Mouse (Mus musculus) heart, embryonic 15.5 days (tissue): ENCODE data around the gene Gja5. TPM values are rescaled to one million over a fixed set of nuclear protein-coding genes. Genes with fewer than 3 reads are reported as not detected.
A peak's percentile ranks its signal among the peaks of the same experiment; 100 is the strongest.
"Not testable (repeated sequence)": the region's sequence is repeated elsewhere in the genome, so short reads cannot be mapped to it uniquely, and the experiment has no call there.

ENCODE experiments used
- ATAC-seq: fragments of 200-750 bp; cut with Nextera tagmentation; replicated peaks from 2 replicates; pipeline ENCODE4 v1.8.0; 2017; ENCODE audit warnings: low read depth, moderate TSS enrichment; ENCODE audit not compliant: insufficient number of reproducible peaks, insufficient read depth, low FRiP score
- H3K27ac ChIP-seq: fragments of 300-500 bp; sonication (generic); 2 replicates; pipeline ENCODE4 v1.5.1; 2015; ENCODE audit warnings: mild to moderate bottlenecking, inconsistent platforms
- H3K27me3 ChIP-seq: fragments of 300-500 bp; sonication (generic); 2 replicates; pipeline ENCODE4 v1.6.1; 2015; ENCODE audit warnings: inconsistent platforms
- H3K36me3 ChIP-seq: fragments of 300-500 bp; sonication (generic); 2 replicates; pipeline ENCODE4 v1.6.1; 2015; ENCODE audit warnings: mild to moderate bottlenecking, inconsistent platforms
- H3K4me1 ChIP-seq: fragments of 300-500 bp; sonication (generic); replicated peaks from 2 replicates; pipeline ENCODE4 v1.6.1; 2015; ENCODE audit warnings: inconsistent platforms
- H3K4me2 ChIP-seq: fragments of 300-500 bp; sonication (generic); 2 replicates; pipeline ENCODE4 v1.6.1; 2015; ENCODE audit warnings: inconsistent platforms, mild to moderate bottlenecking, moderate library complexity
- H3K4me3 ChIP-seq: fragments of 300-500 bp; sonication (generic); 2 replicates; pipeline ENCODE4 v1.5.1; 2015; ENCODE audit warnings: mild to moderate bottlenecking, inconsistent platforms
- H3K9ac ChIP-seq: fragments of 300-500 bp; sonication (generic); 2 replicates; pipeline ENCODE4 v1.6.1; 2015; ENCODE audit warnings: mild to moderate bottlenecking, inconsistent platforms
- H3K9me3 ChIP-seq: fragments of 300-500 bp; sonication (generic); replicated peaks from 2 replicates; pipeline ENCODE4 v1.6.1; 2016; ENCODE audit warnings: inconsistent platforms
- WGBS: fragments of 180-500 bp; shearing (Covaris S2); methylation state at CpG from one replicate; pipeline ENCODE4 v1.1.7; 2015; ENCODE audit warnings: mixed read lengths; 5-methylcytosine and 5-hydroxymethylcytosine counted together
- polyA plus RNA-seq: library from polyadenylated mRNA; unstranded; fragments of >200 nt; fragmentation: Nextera tagmentation; extraction: Ambion mirVana; gene quantifications from 2 replicates; pipeline ENCODE4 v1.2.1, GENCODE M21; 2015

Gene Gja5
- polyA plus RNA-seq, 1 experiment from 2014 or later: 78.7 TPM

DNA sequence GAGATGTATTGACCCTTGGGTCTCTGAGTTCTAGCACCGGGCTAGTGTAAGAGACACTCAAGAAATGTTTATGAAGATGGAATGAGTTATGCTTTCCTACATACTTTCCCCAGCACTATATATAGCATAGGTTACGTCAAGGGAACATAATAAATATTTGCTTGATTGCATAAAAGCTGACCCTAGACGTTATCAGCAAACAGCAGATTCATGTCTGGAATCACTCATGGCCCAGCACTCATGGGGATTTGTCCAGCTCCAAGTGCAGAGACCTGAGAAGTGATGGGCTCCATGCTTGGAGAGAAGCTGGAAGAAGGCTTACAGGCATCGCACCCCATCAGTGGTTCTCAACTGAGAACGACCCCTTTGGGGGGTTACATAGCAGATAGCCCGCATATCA, 135.2 kb downstream of the Gja5 start:
- Histone ChIP-seq H3K4me3 (no peak overlapping the region), H3K27ac (peak overlapping the region; percentile 10), H3K9me3 (no peaks in the 10 kb centered on the region), H3K27me3 (no peaks in the 10 kb centered on the region), H3K9ac (no peak overlapping the region), H3K4me1 (peaks cover 43% of the 10 kb centered on the region), H3K4me2 (no peak overlapping the region), H3K36me3 (0 out of 2 replicates have a peak, but pooled peaks cover 4% of the 10 kb centered on the region)
- 0 out of 2 replicates have a peak, but pooled peaks have one; percentile 37 for ATAC-seq
- 40% methylated on average over 6 of the region's 6 CpGs for WGBS

DNA sequence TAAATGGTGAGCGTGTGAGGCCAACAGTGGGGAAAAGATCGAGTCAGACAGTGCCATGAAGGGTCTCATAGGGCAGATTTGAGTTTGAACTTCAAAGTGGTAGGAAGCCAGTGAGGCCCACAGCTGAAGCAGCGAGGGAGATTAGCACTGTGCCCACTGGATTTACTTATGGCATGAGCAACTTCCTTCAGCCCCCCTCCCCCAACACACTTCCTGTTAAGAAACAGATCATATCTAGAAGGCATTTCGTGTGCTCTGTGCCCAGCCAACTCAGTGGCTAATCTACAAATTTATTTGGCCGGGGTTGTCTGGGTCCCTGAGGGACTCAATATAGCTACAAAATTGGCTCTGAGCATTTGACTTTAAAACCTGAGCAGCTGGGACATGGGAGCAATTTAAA, 139.7 kb downstream of the Gja5 start:
- H3K27ac ChIP-seq: peak overlapping the region; percentile 25; the same call in 1 of the 2 replicates
- no peaks in the 10 kb centered on the region for H3K27me3 ChIP-seq
- H3K36me3 ChIP-seq: peaks cover 11% of the 10 kb centered on the region; the same call in 1 of the 2 replicates
- H3K4me1 ChIP-seq: peaks cover 30% of the 10 kb centered on the region
- no peaks in the 10 kb centered on the region for H3K9me3 ChIP-seq
- H3K9ac ChIP-seq: no peak overlapping the region
- H3K4me3 ChIP-seq: no peak overlapping the region
- H3K4me2 ChIP-seq: no peak overlapping the region
- 38% methylated on average over 5 of the region's 5 CpGs for WGBS
- no peak for ATAC-seq

GRCm38 (mm10) chr3:97047757-97048156, 143.3 kb downstream of the Gja5 start:
- Histone ChIP-seq H3K27me3 (no peaks in the 10 kb centered on the region), H3K9me3 (no peaks in the 10 kb centered on the region), H3K27ac (no peak overlapping the region), H3K4me2 (no peak overlapping the region), H3K9ac (no peak overlapping the region), H3K36me3 (peaks cover 7% of the 10 kb centered on the region; the same call in 1 of the 2 replicates), H3K4me1 (peaks cover 35% of the 10 kb centered on the region), H3K4me3 (no peak overlapping the region)
- ATAC-seq: no peak
- 86% methylated on average over 4 of the region's 4 CpGs for WGBS

GRCm38 (mm10) chr3:97048360-97048759, 143.9 kb downstream of the Gja5 start:
- no peak overlapping the region for H3K4me2 ChIP-seq
- H3K27ac ChIP-seq: no peak overlapping the region
- H3K9me3 ChIP-seq: no peaks in the 10 kb centered on the region
- no peak for ATAC-seq
- H3K36me3 ChIP-seq: peaks cover 7% of the 10 kb centered on the region; the same call in 1 of the 2 replicates
- H3K9ac ChIP-seq: no peak overlapping the region
- no peaks in the 10 kb centered on the region for H3K27me3 ChIP-seq
- peaks cover 36% of the 10 kb centered on the region for H3K4me1 ChIP-seq
- H3K4me3 ChIP-seq: no peak overlapping the region

DNA sequence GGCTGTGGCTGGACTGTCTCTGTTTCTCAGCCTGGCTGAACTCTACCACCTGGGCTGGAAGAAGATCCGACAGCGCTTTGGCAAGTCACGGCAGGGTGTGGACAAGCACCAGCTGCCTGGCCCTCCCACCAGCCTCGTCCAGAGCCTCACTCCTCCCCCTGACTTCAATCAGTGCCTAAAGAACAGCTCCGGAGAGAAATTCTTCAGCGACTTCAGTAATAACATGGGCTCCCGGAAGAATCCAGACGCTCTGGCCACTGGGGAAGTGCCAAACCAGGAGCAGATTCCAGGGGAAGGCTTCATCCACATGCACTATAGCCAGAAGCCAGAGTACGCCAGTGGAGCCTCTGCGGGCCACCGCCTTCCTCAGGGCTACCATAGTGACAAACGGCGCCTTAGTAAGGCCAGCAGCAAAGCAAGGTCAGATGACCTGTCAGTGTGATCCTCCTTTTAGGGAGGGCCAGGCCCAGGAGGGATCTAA, 146.8 kb downstream of the Gja5 start:
- H3K9ac ChIP-seq: no peak overlapping the region
- 0 out of 2 replicates have a peak, but pooled peaks have one; percentile 45 for ATAC-seq
- peaks cover 7% of the 10 kb centered on the region; the same call in 1 of the 2 replicates for H3K36me3 ChIP-seq
- H3K27me3 ChIP-seq: no peaks in the 10 kb centered on the region
- peak overlapping the region; percentile 52 for H3K27ac ChIP-seq
- peak overlapping the region; percentile 30 for H3K4me2 ChIP-seq
- no peaks in the 10 kb centered on the region for H3K9me3 ChIP-seq
- WGBS: 25% methylated on average over 13 of the region's 13 CpGs
- H3K4me1 ChIP-seq: peaks cover 21% of the 10 kb centered on the region
- H3K4me3 ChIP-seq: no peak overlapping the region

- Histone ChIP-seq H3K9ac (no peak overlapping the region), H3K4me3 (no peak overlapping the region), H3K4me1 (peaks cover 21% of the 10 kb centered on the region), H3K27me3 (no peaks in the 10 kb centered on the region), H3K4me2 (no peak overlapping the region), H3K9me3 (no peaks in the 10 kb centered on the region), H3K36me3 (peaks cover 7% of the 10 kb centered on the region; the same call in 1 of the 2 replicates), H3K27ac (0 out of 2 replicates have a peak overlapping the region, but pooled peaks have one; percentile 52)
- WGBS: 48% methylated on average over 8 of the region's 8 CpGs
- ATAC-seq: no peak
Observed at GRCm38 (mm10) chr3:97052069-97052799, 147.7 kb downstream of the Gja5 start.

GRCm38 (mm10) chr3:97058704-97059103, 154.2 kb downstream of the Gja5 start:
- ATAC-seq: no peak
- H3K27ac ChIP-seq: no peak overlapping the region
- H3K4me1 ChIP-seq: peaks cover 14% of the 10 kb centered on the region; the same call in 1 of the 2 replicates
- no peak overlapping the region for H3K4me2 ChIP-seq
- no peak overlapping the region for H3K9ac ChIP-seq
- H3K9me3 ChIP-seq: no peaks in the 10 kb centered on the region
- 82% methylated on average over 5 of the region's 5 CpGs for WGBS
- no peaks in the 10 kb centered on the region for H3K27me3 ChIP-seq
- H3K36me3 ChIP-seq: no peaks in the 10 kb centered on the region
- H3K4me3 ChIP-seq: no peak overlapping the region

GRCm38 (mm10) chr3:97060119-97060518, 155.6 kb downstream of the Gja5 start:
- H3K27me3 ChIP-seq: no peaks in the 10 kb centered on the region
- no peak overlapping the region for H3K27ac ChIP-seq
- H3K4me1 ChIP-seq: peaks cover 19% of the 10 kb centered on the region
- no peak overlapping the region for H3K9ac ChIP-seq
- H3K36me3 ChIP-seq: no peaks in the 10 kb centered on the region
- 94% methylated on average over 4 of the region's 4 CpGs for WGBS
- no peak overlapping the region for H3K4me2 ChIP-seq
- H3K4me3 ChIP-seq: no peak overlapping the region
- ATAC-seq: no peak
- no peaks in the 10 kb centered on the region for H3K9me3 ChIP-seq

- 31% methylated on average over 5 of the region's 5 CpGs for WGBS
- H3K9ac ChIP-seq: no peak overlapping the region
- no peak overlapping the region for H3K4me3 ChIP-seq
- no peaks in the 10 kb centered on the region for H3K27me3 ChIP-seq
- peak overlapping the region; percentile 80 for H3K27ac ChIP-seq
- H3K36me3 ChIP-seq: no peaks in the 10 kb centered on the region
- no peak overlapping the region for H3K4me2 ChIP-seq
- H3K4me1 ChIP-seq: peaks cover 19% of the 10 kb centered on the region
- ATAC-seq: peak; percentile 95
- no peaks in the 10 kb centered on the region for H3K9me3 ChIP-seq
Observed at GRCm38 (mm10) chr3:97062814-97063213, 158.3 kb downstream of the Gja5 start.

DNA sequence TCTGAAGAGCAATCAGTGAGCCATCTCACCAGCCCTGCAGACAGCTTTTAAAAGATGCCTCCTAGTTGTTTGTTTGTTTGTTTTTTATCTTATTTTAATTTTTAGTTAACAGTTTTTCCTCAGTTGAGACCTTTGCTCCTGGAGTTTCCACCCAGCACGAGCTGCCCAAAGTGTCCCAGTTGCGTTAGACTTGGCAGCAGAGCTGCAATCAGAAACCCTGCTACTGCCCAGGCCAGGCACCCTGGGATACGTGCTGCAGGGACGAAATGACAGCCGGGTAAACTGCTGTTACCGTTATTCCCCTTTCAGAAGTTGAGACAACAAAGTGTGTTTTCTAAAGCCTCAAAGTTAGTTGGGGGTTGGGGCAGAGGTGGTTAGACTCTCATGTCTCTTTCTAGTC, 159.6 kb downstream of the Gja5 start:
- ATAC-seq: no peak
- H3K9me3 ChIP-seq: no peaks in the 10 kb centered on the region
- no peak overlapping the region for H3K4me3 ChIP-seq
- H3K27me3 ChIP-seq: no peaks in the 10 kb centered on the region
- 42% methylated on average over 6 of the region's 6 CpGs for WGBS
- H3K36me3 ChIP-seq: no peaks in the 10 kb centered on the region
- H3K4me2 ChIP-seq: no peak overlapping the region
- no peak overlapping the region for H3K9ac ChIP-seq
- H3K27ac ChIP-seq: peak overlapping the region; percentile 80; the same call in 1 of the 2 replicates
- peaks cover 19% of the 10 kb centered on the region for H3K4me1 ChIP-seq

DNA sequence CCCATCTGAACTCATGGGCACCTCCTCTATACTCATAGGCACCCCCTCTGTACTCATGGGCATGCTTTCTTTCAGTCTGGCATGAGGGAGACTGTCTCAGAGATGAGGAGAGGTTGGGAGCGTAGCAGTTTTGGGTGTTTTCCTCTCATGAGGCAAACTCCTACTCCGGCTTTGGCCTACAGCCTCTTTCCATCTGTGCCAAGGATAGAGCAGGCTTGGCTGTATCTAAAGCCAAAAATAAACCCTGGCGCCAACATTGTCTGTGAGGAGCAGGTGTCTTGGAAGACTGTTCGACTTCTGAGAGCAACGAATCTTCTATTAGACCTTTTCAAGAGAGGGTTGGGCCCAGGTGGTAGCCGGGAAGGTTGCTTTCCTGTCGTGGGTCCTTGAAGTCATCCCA, 165.1 kb downstream of the Gja5 start:
- not testable (repeated sequence) for H3K27me3 ChIP-seq, H3K9ac ChIP-seq, H3K4me2 ChIP-seq, ATAC-seq, H3K9me3 ChIP-seq, H3K27ac ChIP-seq, H3K4me3 ChIP-seq, H3K36me3 ChIP-seq
- 59% methylated on average over 7 of the region's 7 CpGs for WGBS
- peaks cover 17% of the 10 kb centered on the region for H3K4me1 ChIP-seq

DNA sequence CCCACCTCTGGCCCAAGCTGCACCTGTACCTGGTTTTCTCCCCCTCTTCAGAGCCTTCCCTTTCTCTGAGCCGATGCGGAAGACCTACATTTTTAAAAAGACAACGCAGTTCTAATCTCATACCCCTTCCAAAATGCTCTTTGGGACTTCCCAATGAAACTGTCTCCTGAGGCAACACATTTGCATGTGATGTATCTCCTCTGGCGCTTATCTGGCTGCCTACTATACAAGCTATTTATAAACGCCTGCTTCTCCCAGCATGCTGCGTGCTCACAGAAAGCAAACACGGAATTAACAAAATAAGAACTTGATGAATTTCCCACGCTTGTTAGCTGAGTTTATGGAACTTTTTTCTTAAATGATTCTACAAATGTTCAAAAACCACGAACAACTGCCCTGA, 167.4 kb downstream of the Gja5 start:
- not testable (repeated sequence) for H3K27me3 ChIP-seq, H3K9ac ChIP-seq, H3K36me3 ChIP-seq, ATAC-seq, H3K9me3 ChIP-seq
- Histone ChIP-seq H3K27ac (peak overlapping the region; percentile 87), H3K4me3 (0 out of 2 replicates have a peak overlapping the region, but pooled peaks have one; percentile 13), H3K4me2 (peak overlapping the region; percentile 46), H3K4me1 (peaks cover 23% of the 10 kb centered on the region)
- WGBS: 42% methylated on average over 9 of the region's 9 CpGs
